Mouse (Mus musculus): ENCODE data around the gene Exosc3.
A peak's percentile ranks its signal among the peaks of the same experiment; 100 is the strongest.

The Exosc3 gene

DNA sequence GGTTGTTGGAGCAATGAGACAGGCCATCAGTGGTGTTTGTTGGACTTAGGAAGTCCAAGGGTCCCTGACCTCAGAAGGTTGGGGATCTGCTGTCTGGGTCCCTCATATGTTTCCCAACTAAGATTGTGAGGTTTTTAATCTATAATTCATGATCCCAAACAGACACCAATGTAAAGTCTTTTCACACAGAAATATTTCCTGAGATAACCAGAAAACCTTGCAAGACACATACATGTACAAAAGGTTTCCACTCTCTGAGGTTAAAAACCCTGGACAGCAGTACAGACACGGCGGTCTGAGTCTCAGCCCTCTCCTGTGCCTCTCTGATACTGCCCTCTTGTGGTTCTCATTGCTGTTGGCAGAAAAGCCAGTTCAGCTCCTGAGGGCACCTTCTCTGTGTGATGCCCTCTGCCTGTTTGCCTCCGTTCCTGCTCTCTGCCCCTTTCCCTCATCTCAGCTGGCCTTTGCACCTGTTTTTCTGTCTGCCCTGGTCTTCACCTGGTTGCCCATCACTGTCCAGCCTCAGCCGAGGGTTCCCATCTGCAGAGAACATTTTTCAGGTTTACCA lies 62.5 kb downstream of the Exosc3 start:
- peak; percentile 78 for DNase-seq

DNA sequence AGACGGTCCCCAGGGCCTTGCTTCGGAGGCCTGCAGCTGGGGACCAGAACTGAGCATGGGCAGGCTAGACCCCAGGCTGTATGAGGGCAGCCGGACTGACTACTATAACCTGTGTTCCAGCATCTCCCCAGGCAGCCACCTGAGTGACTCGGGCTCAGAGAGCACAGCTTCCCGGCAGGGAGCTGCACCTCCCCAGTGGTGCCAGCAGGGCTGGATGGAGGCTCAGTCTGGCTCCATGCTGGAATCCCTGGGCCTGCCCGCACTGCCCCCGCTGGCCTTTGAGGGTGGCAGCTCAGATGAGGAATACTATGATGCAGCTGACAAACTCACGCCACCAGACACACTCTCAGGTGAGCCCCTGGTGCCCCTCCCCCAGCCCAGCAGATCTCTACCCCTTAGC lies 63.2 kb downstream of the Exosc3 start:
- peak; percentile 27 for DNase-seq

DNA sequence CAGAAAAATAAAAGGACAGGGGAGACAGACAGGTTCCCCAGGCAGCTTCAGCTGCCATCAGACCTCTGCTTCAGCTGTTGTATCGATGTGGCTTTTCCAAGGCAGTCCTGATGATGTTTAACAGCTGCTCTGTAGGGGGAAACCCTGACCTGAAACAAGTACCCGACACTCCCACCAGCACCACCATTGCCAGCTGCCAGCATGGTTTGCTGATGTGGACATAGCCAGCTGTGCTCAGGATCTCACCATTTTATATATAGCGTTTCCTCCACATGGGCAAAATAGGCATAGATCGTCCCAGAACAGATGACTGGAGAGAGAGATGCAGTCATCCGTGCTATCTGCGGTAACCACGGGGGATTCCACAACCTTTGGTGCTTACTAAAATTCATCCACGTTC lies 66.8 kb downstream of the Exosc3 start:
- no peak for DNase-seq

DNA sequence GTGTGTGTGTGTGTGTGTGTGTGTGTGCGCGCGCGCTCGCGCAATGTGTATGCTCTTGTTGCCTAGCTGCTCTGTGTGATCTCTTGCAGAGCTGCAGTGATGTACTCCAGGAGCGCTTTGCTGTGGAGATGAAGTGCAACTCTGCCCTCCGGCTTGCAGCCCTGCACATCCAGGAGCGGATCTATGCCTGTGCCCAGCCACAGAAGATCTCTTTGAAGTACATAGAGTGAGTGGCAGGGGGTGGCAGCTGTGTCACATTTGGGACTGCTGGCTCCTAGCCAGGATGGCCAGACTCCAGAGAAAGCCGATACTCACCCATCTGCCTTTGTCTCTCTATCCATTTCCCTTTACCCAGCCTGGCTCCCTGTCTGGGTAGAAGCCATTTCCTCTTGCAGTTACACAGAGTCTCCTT lies 71.5 kb downstream of the Exosc3 start:
- DNase-seq = peak; percentile 41

DNA sequence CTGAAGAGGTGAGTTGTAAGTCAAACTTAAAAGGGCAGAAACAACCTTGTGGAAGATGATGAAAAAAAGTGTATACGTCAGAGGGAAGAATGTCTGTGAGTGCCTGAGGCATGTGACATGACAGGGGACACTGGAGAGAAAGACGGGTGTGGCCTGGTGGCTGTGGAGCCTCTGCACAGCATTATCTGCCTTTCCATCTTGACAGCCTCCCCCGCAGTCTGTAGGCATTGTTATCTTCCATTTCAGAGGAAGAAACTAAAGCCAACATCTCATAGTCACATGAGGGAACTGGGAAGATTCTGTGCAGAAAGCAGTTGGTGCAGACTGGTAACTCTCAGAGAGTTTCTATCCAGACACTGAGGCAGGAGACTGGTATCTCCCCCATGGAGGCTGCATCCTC lies 74.6 kb downstream of the Exosc3 start:
- DNase-seq = no peak
